Mouse (Mus musculus): Measurements from ENCODE around the gene Nipsnap3a. TPM values are rescaled to one million over a fixed set of nuclear protein-coding genes. Genes with fewer than 3 reads are reported as not detected.

The Nipsnap3a gene
- polyA plus RNA-seq, 1 experiment from 2014 or later: 0.24 TPM

- 65% methylated on average over 4 of the region's 4 CpGs for WGBS
- DNase-seq (ENCODE audit: low spot score) (peak; percentile 33), ATAC-seq (ENCODE audit: low read depth) (no peak)
- no peak overlapping the region for H3K27ac ChIP-seq (replicated peaks; ENCODE audit: low read depth, low read length)
- 0 out of 2 replicates have a peak, but pooled peaks cover 1% of the 10 kb centered on the region for H3K36me3 ChIP-seq (ENCODE audit: control insufficient read depth, insufficient read depth, low read length)
- H3K9me3 ChIP-seq (ENCODE audit: control insufficient read depth, low read length): no peaks in the 10 kb centered on the region
- H3K4me2 ChIP-seq (ENCODE audit: low read depth, low read length): no peak overlapping the region
- no peaks in the 10 kb centered on the region for H3K27me3 ChIP-seq (replicated peaks; ENCODE audit: control insufficient read depth, insufficient read depth, low read length)
- H3K9ac ChIP-seq (ENCODE audit: low read depth, low read length): no peak overlapping the region
- H3K4me1 ChIP-seq (ENCODE audit: control insufficient read depth, insufficient read depth, low read length): peaks cover 6% of the 10 kb centered on the region; the same call in 1 of the 2 replicates
- no peak overlapping the region for H3K4me3 ChIP-seq (ENCODE audit: low read depth, low read length)
Measured at GRCm38 (mm10) chr4:53009183-53009582, 20.1 kb downstream of the Nipsnap3a start.

- no peak for DNase-seq (ENCODE audit: low spot score)
- WGBS: 88% methylated on average over 4 of the region's 4 CpGs
- Histone ChIP-seq H3K4me3 (ENCODE audit: low read depth, low read length) (no peak overlapping the region), H3K4me2 (ENCODE audit: low read depth, low read length) (no peak overlapping the region), H3K9ac (ENCODE audit: low read depth, low read length) (no peak overlapping the region), H3K4me1 (ENCODE audit: control insufficient read depth, insufficient read depth, low read length) (peaks cover 6% of the 10 kb centered on the region; the same call in 1 of the 2 replicates), H3K27me3 (replicated peaks; ENCODE audit: control insufficient read depth, insufficient read depth, low read length) (no peaks in the 10 kb centered on the region), H3K9me3 (ENCODE audit: control insufficient read depth, low read length) (no peaks in the 10 kb centered on the region), H3K27ac (replicated peaks; ENCODE audit: low read depth, low read length) (no peak overlapping the region), H3K36me3 (ENCODE audit: control insufficient read depth, insufficient read depth, low read length) (peaks cover 4% of the 10 kb centered on the region; the same call in 1 of the 2 replicates)
- no peak for ATAC-seq (ENCODE audit: low read depth)
Measured at GRCm38 (mm10) chr4:53009871-53010270, 20.8 kb downstream of the Nipsnap3a start.

DNA sequence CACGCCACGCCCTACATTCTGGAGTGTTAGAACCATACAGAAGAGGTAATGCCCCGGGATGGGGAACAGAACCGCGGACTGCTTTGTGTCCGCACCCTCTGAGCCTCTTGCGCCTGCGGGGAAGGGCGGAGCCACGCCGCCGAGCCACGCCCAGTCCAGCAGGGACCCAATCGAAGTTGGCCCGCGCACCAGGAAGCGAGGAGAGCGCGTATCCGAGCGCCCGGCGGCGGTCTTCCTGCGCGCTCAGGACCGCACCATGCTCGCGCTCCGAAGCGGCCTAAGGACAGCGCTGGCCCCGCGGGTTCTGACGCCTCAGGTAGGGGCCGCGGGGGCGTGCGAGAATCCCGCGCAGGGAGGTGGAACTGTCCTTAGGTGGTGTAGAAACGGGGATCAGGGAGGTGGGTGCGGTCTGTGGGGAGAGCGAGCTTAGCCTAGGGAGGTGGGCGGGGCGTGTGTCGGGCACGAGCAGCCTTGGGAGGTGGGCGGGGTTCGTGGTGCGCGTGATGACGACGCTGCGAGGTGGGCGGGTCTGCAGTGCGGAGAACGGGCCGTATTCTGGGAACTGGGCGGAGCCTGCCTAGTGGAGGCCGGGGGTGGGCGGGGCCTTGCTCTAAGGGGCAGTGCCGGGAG is 22.8 kb downstream of the Nipsnap3a start, which contains the start of gene Nipsnap3b:
TSS of gene Nipsnap3b (plus strand) at position 149 of the 630 bp plus-strand sequence.
- ATAC-seq (ENCODE audit: low read depth) (peak; percentile 96), DNase-seq (ENCODE audit: low spot score) (peak; percentile 97)
- Histone ChIP-seq H3K27ac (replicated peaks; ENCODE audit: low read depth, low read length) (peak within 1 kb of the TSS; percentile 80), H3K27me3 (replicated peaks; ENCODE audit: control insufficient read depth, insufficient read depth, low read length) (no peaks in the 10 kb centered on the region), H3K9me3 (ENCODE audit: control insufficient read depth, low read length) (peaks cover 4% of the 10 kb centered on the region; the same call in 1 of the 2 replicates), H3K4me2 (ENCODE audit: low read depth, low read length) (peak within 1 kb of the TSS; percentile 60), H3K36me3 (ENCODE audit: control insufficient read depth, insufficient read depth, low read length) (peaks cover 21% of the 10 kb centered on the region), H3K4me1 (ENCODE audit: control insufficient read depth, insufficient read depth, low read length) (peaks cover 6% of the 10 kb centered on the region; the same call in 1 of the 2 replicates), H3K4me3 (ENCODE audit: low read depth, low read length) (peak within 1 kb of the TSS; percentile 81), H3K9ac (ENCODE audit: low read depth, low read length) (peak within 1 kb of the TSS; percentile 78)
- WGBS: under 1% methylated on average over 35 of the region's 63 CpGs

DNA sequence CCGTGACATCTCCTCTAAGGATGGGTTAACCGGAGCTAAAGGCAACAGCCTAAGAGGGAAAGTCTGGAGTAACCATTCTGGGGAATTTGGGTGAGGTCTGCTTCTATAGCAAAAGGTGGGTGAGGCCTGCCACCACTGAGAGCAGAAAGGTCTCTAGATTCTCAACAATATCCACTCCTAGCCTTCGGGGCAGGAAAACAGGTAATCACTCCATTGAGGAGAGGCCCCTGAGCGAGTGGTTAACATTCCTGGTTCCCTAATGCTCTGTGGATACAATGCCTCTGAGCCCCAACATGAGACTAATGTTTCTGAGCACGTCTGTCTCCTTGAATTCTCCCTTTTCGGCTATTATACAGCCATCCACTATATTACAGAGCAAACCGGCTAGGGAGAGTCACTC is 25.3 kb downstream of the Nipsnap3a start:
- peaks cover 9% of the 10 kb centered on the region; the same call in 1 of the 2 replicates for H3K9me3 ChIP-seq (ENCODE audit: control insufficient read depth, low read length)
- DNase-seq (ENCODE audit: low spot score): no peak
- no peak for ATAC-seq (ENCODE audit: low read depth)

GRCm38 (mm10) chr4:53015024-53015423 is 26.0 kb downstream of the Nipsnap3a start:
- Histone ChIP-seq H3K4me1 (ENCODE audit: control insufficient read depth, insufficient read depth, low read length) (peaks cover 6% of the 10 kb centered on the region; the same call in 1 of the 2 replicates), H3K9me3 (ENCODE audit: control insufficient read depth, low read length) (peaks cover 9% of the 10 kb centered on the region; the same call in 1 of the 2 replicates), H3K27me3 (replicated peaks; ENCODE audit: control insufficient read depth, insufficient read depth, low read length) (no peaks in the 10 kb centered on the region), H3K4me3 (ENCODE audit: low read depth, low read length) (no peak overlapping the region), H3K9ac (ENCODE audit: low read depth, low read length) (no peak overlapping the region), H3K36me3 (ENCODE audit: control insufficient read depth, insufficient read depth, low read length) (peaks cover 46% of the 10 kb centered on the region), H3K27ac (replicated peaks; ENCODE audit: low read depth, low read length) (no peak overlapping the region), H3K4me2 (ENCODE audit: low read depth, low read length) (no peak overlapping the region)
- ATAC-seq (ENCODE audit: low read depth) (no peak), DNase-seq (ENCODE audit: low spot score) (no peak)
- 93% methylated on average over 3 of the region's 3 CpGs for WGBS

More for the DNA sequence above, 25.3 kb downstream of the Nipsnap3a start:
- no peak overlapping the region for H3K9ac ChIP-seq (ENCODE audit: low read depth, low read length)
- H3K27ac ChIP-seq (replicated peaks; ENCODE audit: low read depth, low read length): no peak overlapping the region
- peaks cover 6% of the 10 kb centered on the region; the same call in 1 of the 2 replicates for H3K4me1 ChIP-seq (ENCODE audit: control insufficient read depth, insufficient read depth, low read length)
- WGBS: 84% methylated on average over 7 of the region's 7 CpGs
- H3K4me2 ChIP-seq (ENCODE audit: low read depth, low read length): no peak overlapping the region
- H3K4me3 ChIP-seq (ENCODE audit: low read depth, low read length): no peak overlapping the region
- H3K27me3 ChIP-seq (replicated peaks; ENCODE audit: control insufficient read depth, insufficient read depth, low read length): no peaks in the 10 kb centered on the region
- H3K36me3 ChIP-seq (ENCODE audit: control insufficient read depth, insufficient read depth, low read length): peaks cover 42% of the 10 kb centered on the region

DNA sequence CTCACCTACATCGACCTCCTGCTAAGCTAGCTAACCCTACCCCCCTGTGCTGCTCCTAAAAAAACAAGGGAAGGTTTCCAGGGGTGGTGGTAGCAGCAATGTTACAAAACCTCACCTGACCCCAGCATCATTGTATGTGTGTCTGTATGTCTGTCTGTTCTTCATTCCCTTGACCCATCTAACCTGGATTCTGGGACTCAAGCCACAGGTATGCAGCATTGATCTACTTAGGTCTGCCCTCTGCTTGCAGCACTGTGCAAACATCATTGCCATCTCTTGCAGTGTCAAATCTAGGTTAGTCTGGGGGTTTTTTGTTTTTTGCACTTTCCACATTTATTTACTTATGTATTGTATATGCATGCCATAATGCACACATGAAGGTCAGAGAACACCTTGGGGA is 29.3 kb downstream of the Nipsnap3a start:
- H3K27ac ChIP-seq (replicated peaks; ENCODE audit: low read depth, low read length): no peak overlapping the region
- WGBS: 94% methylated on average over 1 of the region's 1 CpGs
- no peak for ATAC-seq (ENCODE audit: low read depth)
- no peak for DNase-seq (ENCODE audit: low spot score)
- H3K4me3 ChIP-seq (ENCODE audit: low read depth, low read length): no peak overlapping the region
- peaks cover 9% of the 10 kb centered on the region; the same call in 1 of the 2 replicates for H3K9me3 ChIP-seq (ENCODE audit: control insufficient read depth, low read length)
- H3K4me1 ChIP-seq (ENCODE audit: control insufficient read depth, insufficient read depth, low read length): no peaks in the 10 kb centered on the region
- no peak overlapping the region for H3K9ac ChIP-seq (ENCODE audit: low read depth, low read length)
- H3K4me2 ChIP-seq (ENCODE audit: low read depth, low read length): no peak overlapping the region
- H3K27me3 ChIP-seq (replicated peaks; ENCODE audit: control insufficient read depth, insufficient read depth, low read length): no peaks in the 10 kb centered on the region
- H3K36me3 ChIP-seq (ENCODE audit: control insufficient read depth, insufficient read depth, low read length): peaks cover 68% of the 10 kb centered on the region

DNA sequence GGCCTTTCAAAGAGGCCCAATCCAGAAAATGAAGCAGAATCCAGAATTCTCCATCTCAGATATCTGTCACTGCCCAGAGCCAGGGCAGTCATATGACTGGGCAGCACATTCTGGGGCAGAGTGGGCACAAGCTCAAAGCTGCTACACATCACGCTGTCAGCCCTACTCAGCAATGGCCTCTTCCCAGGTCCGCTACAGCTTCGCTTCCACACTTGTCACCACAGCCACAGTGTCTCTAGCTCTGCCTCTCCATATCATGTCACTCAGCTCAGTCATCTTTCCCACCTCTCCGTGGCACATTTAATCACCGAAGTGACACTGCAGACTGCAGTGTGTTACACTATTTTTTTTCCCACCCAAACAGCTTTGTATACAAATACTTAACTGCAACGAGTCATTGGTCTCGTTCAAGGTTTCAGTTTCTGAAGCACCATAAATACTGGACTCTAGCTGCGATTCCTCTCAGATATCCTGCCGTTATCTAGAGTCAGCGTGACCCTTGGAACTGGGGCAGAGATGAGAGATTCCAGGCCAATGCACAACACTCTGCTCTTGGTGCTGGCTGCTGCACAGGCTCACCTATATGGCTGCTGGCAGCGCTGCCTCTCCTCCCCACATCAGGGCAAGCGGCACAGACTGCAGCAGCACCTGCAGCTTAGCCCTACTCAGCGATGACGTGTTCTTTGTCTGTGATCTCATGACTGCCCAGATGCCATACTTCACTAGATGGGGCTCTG is 34.3 kb downstream of the Nipsnap3a start:
- no peak overlapping the region for H3K9ac ChIP-seq (ENCODE audit: low read depth, low read length)
- H3K4me3 ChIP-seq (ENCODE audit: low read depth, low read length): no peak overlapping the region
- 93% methylated on average over 14 of the region's 14 CpGs for WGBS
- H3K4me1 ChIP-seq (ENCODE audit: control insufficient read depth, insufficient read depth, low read length): no peaks in the 10 kb centered on the region
- ATAC-seq (ENCODE audit: low read depth) (no peak), DNase-seq (ENCODE audit: low spot score) (no peak)
- H3K9me3 ChIP-seq (ENCODE audit: control insufficient read depth, low read length): 0 out of 2 replicates have a peak, but pooled peaks cover 3% of the 10 kb centered on the region
- H3K27me3 ChIP-seq (replicated peaks; ENCODE audit: control insufficient read depth, insufficient read depth, low read length): no peaks in the 10 kb centered on the region
- H3K27ac ChIP-seq (replicated peaks; ENCODE audit: low read depth, low read length): no peak overlapping the region
- H3K4me2 ChIP-seq (ENCODE audit: low read depth, low read length): no peak overlapping the region
- peaks cover 40% of the 10 kb centered on the region for H3K36me3 ChIP-seq (ENCODE audit: control insufficient read depth, insufficient read depth, low read length)

DNA sequence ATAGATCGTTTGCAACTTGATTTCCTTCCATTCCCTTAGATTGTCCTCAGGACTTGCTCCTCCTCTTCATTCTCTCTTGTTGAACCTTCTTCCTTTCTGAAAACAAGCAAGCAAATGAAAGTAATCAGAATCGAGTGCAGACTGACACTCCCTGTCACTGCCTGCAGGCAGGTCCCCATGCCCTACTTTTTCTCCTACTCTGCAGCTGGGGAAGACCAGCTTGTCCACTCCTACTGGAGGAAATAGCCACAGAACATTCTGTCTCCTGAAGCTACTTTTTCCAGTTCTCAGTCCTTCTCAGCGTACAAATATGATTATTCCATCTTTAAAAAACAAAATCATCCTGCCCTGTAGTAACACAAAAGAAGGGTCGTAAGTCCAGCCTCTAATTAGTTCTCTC is 35.3 kb downstream of the Nipsnap3a start:
- H3K27ac ChIP-seq (replicated peaks; ENCODE audit: low read depth, low read length): no peak overlapping the region
- ATAC-seq (ENCODE audit: low read depth) (no peak), DNase-seq (ENCODE audit: low spot score) (no peak)
- H3K4me3 ChIP-seq (ENCODE audit: low read depth, low read length): no peak overlapping the region
- peaks cover 32% of the 10 kb centered on the region for H3K36me3 ChIP-seq (ENCODE audit: control insufficient read depth, insufficient read depth, low read length)
- no peaks in the 10 kb centered on the region for H3K27me3 ChIP-seq (replicated peaks; ENCODE audit: control insufficient read depth, insufficient read depth, low read length)
- WGBS: 85% methylated on average over 4 of the region's 4 CpGs
- H3K4me1 ChIP-seq (ENCODE audit: control insufficient read depth, insufficient read depth, low read length): no peaks in the 10 kb centered on the region
- H3K9ac ChIP-seq (ENCODE audit: low read depth, low read length): no peak overlapping the region
- no peak overlapping the region for H3K4me2 ChIP-seq (ENCODE audit: low read depth, low read length)
- H3K9me3 ChIP-seq (ENCODE audit: control insufficient read depth, low read length): 0 out of 2 replicates have a peak, but pooled peaks cover 3% of the 10 kb centered on the region

Measured in embryonic facial prominence, embryonic 14.5 days (tissue).